Mouse (Mus musculus) liver, embryonic 13.5 days (tissue): ENCODE data around the gene Cdc42bpa. TPM values are rescaled to one million over a fixed set of nuclear protein-coding genes. Genes with fewer than 3 reads are reported as not detected.

Experiments used
- ATAC-seq: fragments of 200-750 bp; cut with Nextera tagmentation; 2 replicates; pipeline ENCODE4 v1.8.0; 2017; ENCODE audit warnings: low read depth, mild to moderate bottlenecking, moderate number of reproducible peaks, moderate library complexity
- DNase-seq: peaks from one replicate; pipeline ENCODE4 v3.0.0; 2022
- H3K27ac ChIP-seq: fragments of 300-500 bp; sonication (generic); 2 replicates; pipeline ENCODE4 v1.5.1; 2015; ENCODE audit warnings: moderate library complexity, mild to moderate bottlenecking, inconsistent platforms
- H3K27me3 ChIP-seq: fragments of 300-500 bp; sonication (generic); 2 replicates; pipeline ENCODE4 v1.6.1; 2015; ENCODE audit warnings: mild to moderate bottlenecking, inconsistent platforms
- H3K36me3 ChIP-seq: fragments of 300-500 bp; sonication (generic); 2 replicates; pipeline ENCODE4 v1.6.1; 2015; ENCODE audit warnings: mild to moderate bottlenecking, inconsistent platforms
- H3K4me1 ChIP-seq: fragments of 300-500 bp; sonication (generic); replicated peaks from 2 replicates; pipeline ENCODE4 v1.6.1; 2015; ENCODE audit warnings: inconsistent platforms
- H3K4me2 ChIP-seq: fragments of 300-500 bp; sonication (generic); 2 replicates; pipeline ENCODE4 v1.6.1; 2015; ENCODE audit warnings: inconsistent platforms, mild to moderate bottlenecking, moderate library complexity
- H3K4me3 ChIP-seq: fragments of 300-500 bp; sonication (generic); replicated peaks from 2 replicates; pipeline ENCODE4 v1.5.1; 2015; ENCODE audit warnings: mild to moderate bottlenecking, inconsistent platforms
- H3K9ac ChIP-seq: fragments of 300-500 bp; sonication (generic); 2 replicates; pipeline ENCODE4 v1.6.1; 2015; ENCODE audit warnings: mild to moderate bottlenecking, inconsistent platforms
- H3K9me3 ChIP-seq: fragments of 300-500 bp; sonication (generic); replicated peaks from 2 replicates; pipeline ENCODE4 v1.6.1; 2016; ENCODE audit warnings: inconsistent platforms
- WGBS: fragments of 180-500 bp; shearing (Covaris S2); methylation state at CpG from one replicate; pipeline ENCODE4 v1.1.7; 2015; ENCODE audit not compliant: insufficient replicate concordance; 5-methylcytosine and 5-hydroxymethylcytosine counted together
- polyA plus RNA-seq: library from polyadenylated mRNA; unstranded; fragments of >200 nt; fragmentation: Nextera tagmentation; extraction: Ambion mirVana; gene quantifications from 2 replicates; pipeline ENCODE4 v1.2.1, GENCODE M21; 2015

Gene Cdc42bpa
- polyA plus RNA-seq, 1 experiment from 2014 or later, result 11.1 TPM

GRCm38 (mm10) chr1:179961777-179962176, 1.5 kb downstream of the Cdc42bpa start:
- H3K4me2 ChIP-seq, result peak overlapping the region; percentile 87
- peak overlapping the region; percentile 64 for H3K27ac ChIP-seq
- no peaks in the 10 kb centered on the region for H3K27me3 ChIP-seq
- ATAC-seq (peak; percentile 24; the same call in 1 of the 2 replicates), DNase-seq (no peak)
- peaks cover 39% of the 10 kb centered on the region for H3K4me1 ChIP-seq
- WGBS, result 40% methylated on average over 4 of the region's 4 CpGs
- no peaks in the 10 kb centered on the region for H3K36me3 ChIP-seq
- H3K4me3 ChIP-seq, result peak overlapping the region; percentile 84
- peak overlapping the region; percentile 95 for H3K9ac ChIP-seq
- H3K9me3 ChIP-seq, result no peaks in the 10 kb centered on the region

GRCm38 (mm10) chr1:179969776-179970428, 9.6 kb downstream of the Cdc42bpa start:
- no peak overlapping the region for H3K4me3 ChIP-seq
- H3K9ac ChIP-seq, result no peak overlapping the region
- no peaks in the 10 kb centered on the region for H3K9me3 ChIP-seq
- no peak overlapping the region for H3K27ac ChIP-seq
- ATAC-seq (no peak), DNase-seq (no peak)
- no peaks in the 10 kb centered on the region for H3K27me3 ChIP-seq
- no peak overlapping the region for H3K4me2 ChIP-seq
- H3K4me1 ChIP-seq, result peaks cover 39% of the 10 kb centered on the region
- 62% methylated on average over 5 of the region's 5 CpGs for WGBS
- H3K36me3 ChIP-seq, result no peaks in the 10 kb centered on the region

- peak overlapping the region; percentile 78 for H3K4me2 ChIP-seq
- H3K9me3 ChIP-seq, result no peaks in the 10 kb centered on the region
- WGBS, result 49% methylated on average over 6 of the region's 6 CpGs
- DNase-seq, result peak; percentile 52
- H3K27ac ChIP-seq, result peak overlapping the region; percentile 87
- H3K9ac ChIP-seq, result peak overlapping the region; percentile 64
- ATAC-seq, result peak; percentile 62
- H3K27me3 ChIP-seq, result no peaks in the 10 kb centered on the region
- peaks cover 69% of the 10 kb centered on the region for H3K4me1 ChIP-seq
- H3K36me3 ChIP-seq, result no peaks in the 10 kb centered on the region
- peak overlapping the region; percentile 55 for H3K4me3 ChIP-seq
Measured at GRCm38 (mm10) chr1:179975021-179975420, 14.7 kb downstream of the Cdc42bpa start.

- WGBS, result 14% methylated on average over 5 of the region's 5 CpGs
- Histone ChIP-seq H3K9ac (peak overlapping the region; percentile 64), H3K27ac (peak overlapping the region; percentile 87)
Measured at GRCm38 (mm10) chr1:179975645-179976275, 15.5 kb downstream of the Cdc42bpa start.

GRCm38 (mm10) chr1:179977437-179977836, 17.2 kb downstream of the Cdc42bpa start:
- no peak for ATAC-seq
- peaks cover 6% of the 10 kb centered on the region for H3K9me3 ChIP-seq
- peak overlapping the region; percentile 50 for H3K9ac ChIP-seq
- peaks cover 9% of the 10 kb centered on the region for H3K36me3 ChIP-seq
- peak overlapping the region; percentile 55 for H3K4me3 ChIP-seq
- H3K27ac ChIP-seq, result peak overlapping the region; percentile 48
- 73% methylated on average over 6 of the region's 6 CpGs for WGBS
- no peak for DNase-seq
- peaks cover 73% of the 10 kb centered on the region for H3K4me1 ChIP-seq
- peak overlapping the region; percentile 78 for H3K4me2 ChIP-seq
- no peaks in the 10 kb centered on the region for H3K27me3 ChIP-seq

More at GRCm38 (mm10) chr1:179975645-179976275, 15.5 kb downstream of the Cdc42bpa start:
- no peaks in the 10 kb centered on the region for H3K27me3 ChIP-seq
- peak overlapping the region; percentile 78 for H3K4me2 ChIP-seq
- H3K4me1 ChIP-seq, result peaks cover 69% of the 10 kb centered on the region
- peak; percentile 93 for ATAC-seq
- DNase-seq, result peak; percentile 59
- peak overlapping the region; percentile 55 for H3K4me3 ChIP-seq
- H3K36me3 ChIP-seq, result 0 out of 2 replicates have a peak, but pooled peaks cover 3% of the 10 kb centered on the region
- H3K9me3 ChIP-seq, result no peaks in the 10 kb centered on the region

GRCm38 (mm10) chr1:179978742-179979141, 18.5 kb downstream of the Cdc42bpa start:
- peaks cover 6% of the 10 kb centered on the region for H3K9me3 ChIP-seq
- no peak overlapping the region for H3K4me3 ChIP-seq
- H3K4me2 ChIP-seq, result no peak overlapping the region
- ATAC-seq (no peak), DNase-seq (no peak)
- H3K9ac ChIP-seq, result no peak overlapping the region
- H3K36me3 ChIP-seq, result peaks cover 10% of the 10 kb centered on the region
- WGBS, result 74% methylated on average over 1 of the region's 1 CpGs
- peak overlapping the region; percentile 48; the same call in 1 of the 2 replicates for H3K27ac ChIP-seq
- H3K27me3 ChIP-seq, result no peaks in the 10 kb centered on the region
- H3K4me1 ChIP-seq, result peaks cover 67% of the 10 kb centered on the region

- Histone ChIP-seq H3K4me1 (peaks cover 54% of the 10 kb centered on the region), H3K9ac (no peak overlapping the region), H3K27me3 (no peaks in the 10 kb centered on the region), H3K36me3 (peaks cover 16% of the 10 kb centered on the region), H3K4me3 (no peak overlapping the region), H3K9me3 (peaks cover 6% of the 10 kb centered on the region), H3K4me2 (no peak overlapping the region), H3K27ac (0 out of 2 replicates have a peak overlapping the region, but pooled peaks have one; percentile 10)
- ATAC-seq (0 out of 2 replicates have a peak, but pooled peaks have one; percentile 52), DNase-seq (no peak)
Measured at GRCm38 (mm10) chr1:179981680-179982079, 21.4 kb downstream of the Cdc42bpa start.

GRCm38 (mm10) chr1:179982183-179982582, 21.9 kb downstream of the Cdc42bpa start:
- 0 out of 2 replicates have a peak overlapping the region, but pooled peaks have one; percentile 1 for H3K9ac ChIP-seq
- ATAC-seq (no peak), DNase-seq (no peak)
- H3K4me3 ChIP-seq, result no peak overlapping the region
- peaks cover 6% of the 10 kb centered on the region for H3K9me3 ChIP-seq
- H3K27me3 ChIP-seq, result no peaks in the 10 kb centered on the region
- 77% methylated on average over 1 of the region's 1 CpGs for WGBS
- peaks cover 52% of the 10 kb centered on the region for H3K4me1 ChIP-seq
- peak overlapping the region; percentile 29; the same call in 1 of the 2 replicates for H3K27ac ChIP-seq
- H3K36me3 ChIP-seq, result peaks cover 16% of the 10 kb centered on the region
- no peak overlapping the region for H3K4me2 ChIP-seq

- no peak for DNase-seq
- Histone ChIP-seq H3K9ac (no peak overlapping the region), H3K4me2 (no peak overlapping the region), H3K27me3 (no peaks in the 10 kb centered on the region), H3K27ac (no peak overlapping the region), H3K36me3 (peaks cover 16% of the 10 kb centered on the region), H3K4me3 (no peak overlapping the region), H3K9me3 (peaks cover 6% of the 10 kb centered on the region), H3K4me1 (peaks cover 45% of the 10 kb centered on the region)
- ATAC-seq, result no peak
- WGBS, result 72% methylated on average over 1 of the region's 1 CpGs
Measured at GRCm38 (mm10) chr1:179982933-179983332, 22.7 kb downstream of the Cdc42bpa start.

GRCm38 (mm10) chr1:179984171-179984570, 23.9 kb downstream of the Cdc42bpa start:
- H3K27ac ChIP-seq, result no peak overlapping the region
- peaks cover 16% of the 10 kb centered on the region for H3K36me3 ChIP-seq
- H3K27me3 ChIP-seq, result no peaks in the 10 kb centered on the region
- no peak overlapping the region for H3K4me2 ChIP-seq
- WGBS, result 91% methylated on average over 1 of the region's 1 CpGs
- DNase-seq (no peak), ATAC-seq (no peak)
- no peak overlapping the region for H3K4me3 ChIP-seq
- H3K9ac ChIP-seq, result no peak overlapping the region
- peaks cover 6% of the 10 kb centered on the region for H3K9me3 ChIP-seq
- H3K4me1 ChIP-seq, result peaks cover 34% of the 10 kb centered on the region

GRCm38 (mm10) chr1:179991660-179992235, 31.5 kb downstream of the Cdc42bpa start:
- no peaks in the 10 kb centered on the region for H3K9me3 ChIP-seq
- H3K4me1 ChIP-seq, result peaks cover 9% of the 10 kb centered on the region; the same call in 1 of the 2 replicates
- no peak overlapping the region for H3K9ac ChIP-seq
- H3K36me3 ChIP-seq, result no peaks in the 10 kb centered on the region
- no peak overlapping the region for H3K4me3 ChIP-seq
- 58% methylated on average over 6 of the region's 6 CpGs for WGBS
- no peak for DNase-seq
- no peak overlapping the region for H3K4me2 ChIP-seq
- ATAC-seq, result no peak
- H3K27me3 ChIP-seq, result no peaks in the 10 kb centered on the region
- no peak overlapping the region for H3K27ac ChIP-seq
